Mouse (Mus musculus) gastrocnemius, adult 18-20 months (tissue): ENCODE data around the gene Dzank1. TPM values are rescaled to one million over a fixed set of nuclear protein-coding genes. Genes with fewer than 3 reads are reported as not detected.
A peak's percentile ranks its signal among the peaks of the same experiment; 100 is the strongest.

ENCODE experiments used
- DNase-seq: peaks from one replicate; pipeline ENCODE4 v3.0.0; 2021; ENCODE audit warnings: low spot score
- total RNA-seq, 2 experiments: library from RNA; stranded (reverse); gene quantifications; 2 replicates each; pipeline ENCODE4 v1.2.3; 2021

The Dzank1 gene
- total RNA-seq, 2 experiments from 2014 or later: 0.27 to 0.52 TPM

- no peak for DNase-seq
Measured at GRCm38 (mm10) chr2:144467203-144467602, 60.0 kb downstream of the Dzank1 start.

- DNase-seq: no peak
Measured at GRCm38 (mm10) chr2:144465876-144466575, 61.2 kb downstream of the Dzank1 start.

- DNase-seq: no peak
Measured at GRCm38 (mm10) chr2:144464799-144465760, 62.1 kb downstream of the Dzank1 start.

- no peak for DNase-seq
Measured at GRCm38 (mm10) chr2:144464182-144464581, 63.0 kb downstream of the Dzank1 start.

- peak; percentile 86 for DNase-seq
Measured at GRCm38 (mm10) chr2:144458975-144459754, 68.0 kb downstream of the Dzank1 start.

GRCm38 (mm10) chr2:144458355-144458754 lies 68.9 kb downstream of the Dzank1 start:
- DNase-seq: no peak

GRCm38 (mm10) chr2:144452364-144453008 lies 74.7 kb downstream of the Dzank1 start:
- DNase-seq: peak; percentile 82

- no peak for DNase-seq
Measured at GRCm38 (mm10) chr2:144450378-144450777, 76.8 kb downstream of the Dzank1 start.

GRCm38 (mm10) chr2:144446360-144446999 lies 80.7 kb downstream of the Dzank1 start:
- DNase-seq: no peak

- DNase-seq: peak; percentile 12
Measured at GRCm38 (mm10) chr2:144441386-144441915, 85.8 kb downstream of the Dzank1 start.

- DNase-seq: no peak
Measured at GRCm38 (mm10) chr2:144439191-144439700, 88.0 kb downstream of the Dzank1 start.

- no peak for DNase-seq
Measured at GRCm38 (mm10) chr2:144438424-144438823, 88.8 kb downstream of the Dzank1 start.

- no peak for DNase-seq
Measured at GRCm38 (mm10) chr2:144435679-144436078, 91.5 kb downstream of the Dzank1 start.

- DNase-seq: no peak
Measured at GRCm38 (mm10) chr2:144431286-144431825, 95.9 kb downstream of the Dzank1 start.

- DNase-seq: no peak
Measured at GRCm38 (mm10) chr2:144429171-144429570, 98.0 kb downstream of the Dzank1 start.

- no peak for DNase-seq
Measured at GRCm38 (mm10) chr2:144428659-144429058, 98.6 kb downstream of the Dzank1 start.

GRCm38 (mm10) chr2:144427852-144428251 lies 99.4 kb downstream of the Dzank1 start:
- DNase-seq: no peak

GRCm38 (mm10) chr2:144425761-144426160 lies 101.5 kb downstream of the Dzank1 start:
- no peak for DNase-seq

GRCm38 (mm10) chr2:144422094-144422675 lies 105.0 kb downstream of the Dzank1 start:
- DNase-seq: no peak
